Mouse (Mus musculus): ENCODE data around the gene Tmem63b. TPM values are rescaled to one million over a fixed set of nuclear protein-coding genes. Genes with fewer than 3 reads are reported as not detected.

Gene Tmem63b
- polyA plus RNA-seq, 1 experiment from 2014 or later = 35.5 TPM

- Histone ChIP-seq H3K4me2 (no peak overlapping the region), H3K9me3 (no peaks in the 10 kb centered on the region), H3K27me3 (replicated peaks) (no peaks in the 10 kb centered on the region), H3K4me1 (peaks cover 3% of the 10 kb centered on the region), H3K9ac (no peak overlapping the region), H3K27ac (replicated peaks) (no peak overlapping the region), H3K36me3 (peaks cover 86% of the 10 kb centered on the region), H3K4me3 (no peak overlapping the region)
- whole genome bisulfite sequencing = 86% methylated on average over 10 of the region's 10 CpGs
- no peak for ATAC-seq (ENCODE audit: extremely low read depth, insufficient number of reproducible peaks, low FRiP score, low TSS enrichment)
Observed at GRCm38 (mm10) chr17:45667481-45667880, 19.2 kb downstream of the Tmem63b start.

GRCm38 (mm10) chr17:45666091-45666490 is 20.6 kb downstream of the Tmem63b start:
- Histone ChIP-seq H3K4me2 (no peak overlapping the region), H3K9ac (no peak overlapping the region), H3K27me3 (replicated peaks) (no peaks in the 10 kb centered on the region), H3K4me1 (peaks cover 3% of the 10 kb centered on the region), H3K27ac (replicated peaks) (no peak overlapping the region), H3K36me3 (peaks cover 87% of the 10 kb centered on the region), H3K4me3 (no peak overlapping the region), H3K9me3 (no peaks in the 10 kb centered on the region)
- no peak for ATAC-seq (ENCODE audit: extremely low read depth, insufficient number of reproducible peaks, low FRiP score, low TSS enrichment)
- WGBS = 71% methylated on average over 11 of the region's 11 CpGs

DNA sequence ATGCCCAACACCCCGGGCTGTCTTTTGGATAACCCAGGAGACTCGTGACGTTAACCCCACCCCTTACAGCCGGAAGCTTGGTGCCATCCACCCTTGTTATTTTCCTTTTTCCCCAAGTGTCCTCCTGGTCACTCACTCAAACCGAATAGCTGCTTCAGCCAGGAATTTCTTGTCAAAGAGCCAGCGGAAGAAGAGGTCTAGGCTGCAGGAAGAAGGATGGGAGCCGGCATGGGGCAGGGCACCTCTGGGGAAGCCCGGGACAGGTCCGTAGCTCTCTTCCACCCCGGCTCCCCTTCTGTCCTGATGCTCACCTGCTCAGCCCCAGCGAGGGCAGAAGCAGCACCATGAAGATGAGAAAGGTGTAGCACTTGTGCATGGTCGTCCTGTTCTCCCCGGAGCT is 22.1 kb downstream of the Tmem63b start:
- no peaks in the 10 kb centered on the region for H3K9me3 ChIP-seq
- peaks cover 3% of the 10 kb centered on the region for H3K4me1 ChIP-seq
- H3K36me3 ChIP-seq = peaks cover 78% of the 10 kb centered on the region
- H3K27ac ChIP-seq (replicated peaks) = no peak overlapping the region
- H3K27me3 ChIP-seq (replicated peaks) = no peaks in the 10 kb centered on the region
- no peak overlapping the region for H3K4me3 ChIP-seq
- no peak for ATAC-seq (ENCODE audit: extremely low read depth, insufficient number of reproducible peaks, low FRiP score, low TSS enrichment)
- 82% methylated on average over 13 of the region's 13 CpGs for WGBS
- no peak overlapping the region for H3K9ac ChIP-seq
- H3K4me2 ChIP-seq = no peak overlapping the region

- 25% methylated on average over 27 of the region's 27 CpGs for WGBS
- Histone ChIP-seq H3K9me3 (no peaks in the 10 kb centered on the region), H3K27ac (replicated peaks) (no peak overlapping the region), H3K9ac (peak overlapping the region; percentile 60), H3K4me1 (peaks cover 3% of the 10 kb centered on the region), H3K36me3 (peaks cover 65% of the 10 kb centered on the region), H3K27me3 (replicated peaks) (no peaks in the 10 kb centered on the region), H3K4me3 (peak overlapping the region; percentile 23; the same call in 1 of the 2 replicates), H3K4me2 (peak overlapping the region; percentile 59)
- ATAC-seq (ENCODE audit: extremely low read depth, insufficient number of reproducible peaks, low FRiP score, low TSS enrichment) = no peak; the same call in 1 of the 2 replicates
Observed at GRCm38 (mm10) chr17:45663106-45663919, 23.4 kb downstream of the Tmem63b start.

GRCm38 (mm10) chr17:45659225-45659624 is 27.5 kb downstream of the Tmem63b start, which contains the start of gene Capn11:
Gene Capn11 (minus strand): TSS chr17:45659325.
- peaks cover 25% of the 10 kb centered on the region for H3K36me3 ChIP-seq
- WGBS = 67% methylated on average over 4 of the region's 4 CpGs
- no peak within 1 kb of the TSS for H3K4me3 ChIP-seq
- peaks cover 3% of the 10 kb centered on the region for H3K4me1 ChIP-seq
- no peaks in the 10 kb centered on the region for H3K9me3 ChIP-seq
- H3K27me3 ChIP-seq (replicated peaks) = no peaks in the 10 kb centered on the region; the same call in 1 of the 2 replicates
- no peak within 1 kb of the TSS for H3K4me2 ChIP-seq
- H3K27ac ChIP-seq (replicated peaks) = no peak within 1 kb of the TSS
- H3K9ac ChIP-seq = no peak within 1 kb of the TSS
- ATAC-seq (ENCODE audit: extremely low read depth, insufficient number of reproducible peaks, low FRiP score, low TSS enrichment) = no peak

DNA sequence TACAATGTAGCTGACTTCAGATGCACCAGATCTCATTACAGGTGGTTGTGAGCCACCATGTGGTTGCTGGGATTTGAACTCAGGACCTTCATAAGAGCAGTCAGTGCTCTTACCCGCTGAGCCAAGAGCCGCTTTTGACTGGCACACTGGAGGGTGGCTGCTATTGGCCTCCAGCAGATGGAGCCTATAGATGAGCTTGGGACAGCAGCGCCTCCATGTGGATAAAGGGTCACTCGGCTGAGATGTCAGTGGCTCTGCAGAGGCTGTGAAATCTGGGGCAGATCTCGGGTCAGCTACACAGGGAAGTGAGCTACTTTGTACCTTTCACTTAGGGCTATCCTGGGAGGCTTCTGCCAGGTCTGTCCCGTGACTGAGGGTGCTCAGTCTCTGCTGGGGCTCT is 30.9 kb downstream of the Tmem63b start:
- ATAC-seq (ENCODE audit: extremely low read depth, insufficient number of reproducible peaks, low FRiP score, low TSS enrichment) = no peak
- no peak overlapping the region for H3K4me2 ChIP-seq
- no peak overlapping the region for H3K27ac ChIP-seq (replicated peaks)
- H3K4me3 ChIP-seq = no peak overlapping the region
- H3K9me3 ChIP-seq = no peaks in the 10 kb centered on the region
- H3K36me3 ChIP-seq = peaks cover 2% of the 10 kb centered on the region; the same call in 1 of the 2 replicates
- H3K27me3 ChIP-seq (replicated peaks) = no peaks in the 10 kb centered on the region; the same call in 1 of the 2 replicates
- no peak overlapping the region for H3K9ac ChIP-seq
- no peaks in the 10 kb centered on the region for H3K4me1 ChIP-seq
- 26% methylated on average over 6 of the region's 6 CpGs for WGBS

DNA sequence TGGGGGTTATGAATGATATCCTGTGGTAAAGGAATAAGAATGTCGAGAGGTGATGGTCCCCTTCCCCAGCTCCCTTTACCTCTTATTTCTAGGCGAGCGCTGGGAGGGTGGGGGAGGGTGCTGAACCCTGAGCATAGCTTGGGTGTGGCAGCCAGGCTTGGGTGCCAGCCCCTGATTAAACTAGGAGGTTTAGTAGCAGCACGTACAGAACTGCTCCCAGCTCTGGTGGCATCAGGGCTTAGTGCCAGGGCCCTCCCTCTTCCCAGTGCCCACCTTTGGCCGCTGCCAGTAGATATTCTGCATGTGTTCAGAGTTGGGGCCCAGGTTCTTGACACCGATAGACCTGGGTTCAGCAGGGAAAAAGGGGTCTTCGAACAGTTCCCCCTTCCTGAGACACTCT is 33.5 kb downstream of the Tmem63b start:
- ATAC-seq (ENCODE audit: extremely low read depth, insufficient number of reproducible peaks, low FRiP score, low TSS enrichment) = no peak
- H3K27me3 ChIP-seq (replicated peaks) = no peaks in the 10 kb centered on the region; the same call in 1 of the 2 replicates
- no peak overlapping the region for H3K9ac ChIP-seq
- H3K9me3 ChIP-seq = no peaks in the 10 kb centered on the region
- 65% methylated on average over 7 of the region's 7 CpGs for WGBS
- H3K4me3 ChIP-seq = no peak overlapping the region
- no peaks in the 10 kb centered on the region for H3K4me1 ChIP-seq
- H3K36me3 ChIP-seq = no peaks in the 10 kb centered on the region
- H3K27ac ChIP-seq (replicated peaks) = no peak overlapping the region
- no peak overlapping the region for H3K4me2 ChIP-seq

GRCm38 (mm10) chr17:45644185-45644584 is 42.5 kb downstream of the Tmem63b start:
- H3K9ac ChIP-seq = no peak overlapping the region
- H3K4me1 ChIP-seq = no peaks in the 10 kb centered on the region
- H3K36me3 ChIP-seq = no peaks in the 10 kb centered on the region
- H3K9me3 ChIP-seq = peaks cover 4% of the 10 kb centered on the region; the same call in 1 of the 2 replicates
- no peak overlapping the region for H3K27ac ChIP-seq (replicated peaks)
- no peak overlapping the region for H3K4me3 ChIP-seq
- H3K4me2 ChIP-seq = no peak overlapping the region
- no peaks in the 10 kb centered on the region for H3K27me3 ChIP-seq (replicated peaks)
- ATAC-seq (ENCODE audit: extremely low read depth, insufficient number of reproducible peaks, low FRiP score, low TSS enrichment) = no peak
- WGBS = 78% methylated on average over 4 of the region's 4 CpGs

- H3K9ac ChIP-seq = no peak overlapping the region
- no peak overlapping the region for H3K4me2 ChIP-seq
- ATAC-seq (ENCODE audit: extremely low read depth, insufficient number of reproducible peaks, low FRiP score, low TSS enrichment) = no peak
Observed at GRCm38 (mm10) chr17:45642701-45643100, 44.0 kb downstream of the Tmem63b start.

DNA sequence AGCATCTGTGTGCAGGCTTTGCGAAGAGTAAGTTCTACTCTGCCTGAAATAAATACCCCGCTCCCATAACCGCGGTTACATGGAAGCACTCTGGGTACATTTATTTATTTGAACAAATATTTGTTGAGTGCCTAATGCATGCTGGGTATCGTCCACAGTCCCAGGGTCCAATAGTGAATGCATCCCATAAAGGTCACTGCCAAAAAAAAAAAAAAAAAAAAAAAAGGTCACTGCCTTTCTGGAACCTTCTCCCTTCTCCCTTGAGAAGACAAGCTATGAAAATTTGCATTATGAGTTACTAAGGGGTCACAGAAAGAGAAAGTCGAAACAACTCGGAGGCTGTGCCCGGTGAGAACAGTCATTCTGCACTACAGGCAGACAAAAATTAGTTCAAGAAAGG is 44.7 kb downstream of the Tmem63b start:
- ATAC-seq (ENCODE audit: extremely low read depth, insufficient number of reproducible peaks, low FRiP score, low TSS enrichment) = no peak
- H3K27ac ChIP-seq (replicated peaks) = no peak overlapping the region
- H3K27me3 ChIP-seq (replicated peaks) = no peaks in the 10 kb centered on the region
- H3K9me3 ChIP-seq = peaks cover 4% of the 10 kb centered on the region; the same call in 1 of the 2 replicates
- no peak overlapping the region for H3K4me2 ChIP-seq
- no peak overlapping the region for H3K4me3 ChIP-seq
- no peak overlapping the region for H3K9ac ChIP-seq
- no peaks in the 10 kb centered on the region for H3K36me3 ChIP-seq
- 82% methylated on average over 8 of the region's 8 CpGs for WGBS
- H3K4me1 ChIP-seq = no peaks in the 10 kb centered on the region

More at GRCm38 (mm10) chr17:45642701-45643100, 44.0 kb downstream of the Tmem63b start:
- H3K36me3 ChIP-seq = no peaks in the 10 kb centered on the region
- no peak overlapping the region for H3K27ac ChIP-seq (replicated peaks)
- H3K4me1 ChIP-seq = no peaks in the 10 kb centered on the region
- no peak overlapping the region for H3K4me3 ChIP-seq
- H3K27me3 ChIP-seq (replicated peaks) = no peaks in the 10 kb centered on the region
- H3K9me3 ChIP-seq = peaks cover 4% of the 10 kb centered on the region; the same call in 1 of the 2 replicates
- 22% methylated on average over 12 of the region's 12 CpGs for WGBS

- no peaks in the 10 kb centered on the region for H3K4me1 ChIP-seq
- H3K27me3 ChIP-seq (replicated peaks) = no peaks in the 10 kb centered on the region
- 67% methylated on average over 16 of the region's 16 CpGs for WGBS
Observed at GRCm38 (mm10) chr17:45638596-45639295, 48.0 kb downstream of the Tmem63b start.

More at GRCm38 (mm10) chr17:45638596-45639295, 48.0 kb downstream of the Tmem63b start:
- no peak overlapping the region for H3K27ac ChIP-seq (replicated peaks)
- no peaks in the 10 kb centered on the region for H3K36me3 ChIP-seq
- no peak overlapping the region for H3K9ac ChIP-seq
- no peak overlapping the region for H3K4me3 ChIP-seq
- no peak for ATAC-seq (ENCODE audit: extremely low read depth, insufficient number of reproducible peaks, low FRiP score, low TSS enrichment)
- H3K4me2 ChIP-seq = no peak overlapping the region
- no peaks in the 10 kb centered on the region for H3K9me3 ChIP-seq
